Mouse (Mus musculus) cerebellum, adult 2 months (tissue): Measurements from ENCODE around the gene Akain1.

Source experiments
- CTCF ChIP-seq: fragments of 200-500 bp; IDR thresholded peaks from 2 replicates; pipeline ENCODE4 v1.5.1; 2011; ENCODE audit warnings: low read depth, mild to moderate bottlenecking, control low read depth, low read length, moderate library complexity, borderline replicate concordance; ENCODE audit not compliant: insufficient read depth
- POLR2A ChIP-seq: fragments of 200-500 bp; IDR thresholded peaks from 2 replicates; pipeline ENCODE4 v1.6.1; 2011; ENCODE audit warnings: low read length, control low read depth, borderline replicate concordance; ENCODE audit not compliant: insufficient read depth

- TF ChIP-seq CTCF (no peak), POLR2A (no peak)
Measured at GRCm38 (mm10) chr17:69496125-69496524, 57.0 kb downstream of the Akain1 start.
